Mouse (Mus musculus) retina, postnatal 1 day (tissue): ENCODE results near the gene 4930470P17Rik.

Experiments used
- DNase-seq: peaks from one replicate; pipeline ENCODE4 v3.0.0-alpha.2; 2012

The 4930470P17Rik gene

DNA sequence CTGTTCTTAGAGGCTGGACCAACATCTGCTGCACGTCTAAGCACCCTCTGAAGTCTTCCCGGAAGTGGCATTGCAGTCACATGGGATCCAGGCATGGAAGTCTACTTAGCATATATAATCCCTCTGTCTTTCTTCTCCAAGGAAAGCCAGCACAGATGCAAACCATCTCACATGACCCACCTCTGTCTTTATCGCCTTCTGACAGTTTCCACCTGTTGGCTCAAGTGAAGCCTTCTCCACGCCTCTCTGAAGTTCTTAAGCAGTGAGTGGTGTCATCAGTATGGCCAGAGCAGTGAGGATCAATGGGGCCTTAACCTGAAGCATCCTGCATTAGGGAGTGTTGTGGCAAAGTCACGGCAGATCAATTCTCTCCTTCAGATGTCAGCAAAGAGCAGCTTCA, 23.2 kb downstream of the 4930470P17Rik start:
- DNase-seq: no peak

DNA sequence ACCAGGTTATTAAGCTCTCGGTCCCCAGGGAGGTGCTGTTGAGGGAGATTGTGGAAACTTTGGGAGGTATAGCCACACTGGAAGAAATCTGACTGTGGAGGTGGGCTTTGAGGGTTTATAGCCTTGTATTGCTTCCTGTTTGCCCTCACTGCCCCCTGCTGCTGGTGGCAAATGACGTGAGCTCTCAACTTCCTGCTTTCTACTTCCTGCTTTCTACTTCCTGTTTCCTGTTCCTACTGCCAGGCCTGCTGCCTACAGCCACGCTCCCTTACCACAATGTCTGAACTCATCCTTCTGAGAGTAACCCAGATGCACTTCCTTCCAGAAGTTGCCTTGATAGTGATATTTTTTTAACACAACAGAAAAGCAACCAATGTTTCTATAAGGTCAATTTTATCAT, 24.3 kb downstream of the 4930470P17Rik start:
- DNase-seq: no peak

DNA sequence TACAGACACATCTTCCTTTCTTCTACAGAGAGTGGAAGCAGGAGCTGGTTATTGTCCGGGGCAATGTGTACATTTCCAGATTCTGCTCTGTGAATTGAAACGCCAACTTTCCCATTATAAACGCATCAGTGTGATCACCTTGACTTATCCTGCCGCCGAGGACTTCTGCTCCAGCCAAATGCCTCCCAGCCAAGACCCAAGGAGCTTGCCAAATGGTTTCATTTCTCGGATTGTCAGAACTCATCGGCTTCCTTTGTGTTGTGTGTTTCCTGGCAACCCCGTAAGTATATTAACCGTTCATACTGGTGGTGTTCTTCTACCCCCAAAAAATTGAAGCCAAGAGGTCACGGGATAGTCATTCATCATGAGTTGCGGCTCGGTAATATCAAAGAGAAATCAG, 25.7 kb downstream of the 4930470P17Rik start:
- DNase-seq: no peak

DNA sequence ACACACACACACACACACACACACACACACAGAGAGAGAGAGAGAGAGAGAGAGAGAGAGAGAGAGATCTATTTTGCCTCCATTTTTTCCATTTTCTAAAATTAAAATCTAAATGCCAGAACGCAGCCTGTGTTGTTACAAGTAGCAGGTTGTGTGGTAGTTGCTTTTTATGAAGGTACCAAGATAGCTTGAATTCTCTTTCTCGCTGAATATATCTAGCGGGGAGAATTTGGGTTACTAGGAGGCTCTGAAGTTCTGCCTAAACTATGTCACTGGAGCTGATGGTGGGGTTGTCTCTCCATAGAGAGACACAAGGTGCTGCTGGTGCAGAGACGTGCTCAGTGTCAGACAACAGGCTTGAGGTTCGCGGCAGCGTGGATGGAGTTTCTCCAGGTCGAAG, 36.8 kb downstream of the 4930470P17Rik start:
- no peak for DNase-seq

DNA sequence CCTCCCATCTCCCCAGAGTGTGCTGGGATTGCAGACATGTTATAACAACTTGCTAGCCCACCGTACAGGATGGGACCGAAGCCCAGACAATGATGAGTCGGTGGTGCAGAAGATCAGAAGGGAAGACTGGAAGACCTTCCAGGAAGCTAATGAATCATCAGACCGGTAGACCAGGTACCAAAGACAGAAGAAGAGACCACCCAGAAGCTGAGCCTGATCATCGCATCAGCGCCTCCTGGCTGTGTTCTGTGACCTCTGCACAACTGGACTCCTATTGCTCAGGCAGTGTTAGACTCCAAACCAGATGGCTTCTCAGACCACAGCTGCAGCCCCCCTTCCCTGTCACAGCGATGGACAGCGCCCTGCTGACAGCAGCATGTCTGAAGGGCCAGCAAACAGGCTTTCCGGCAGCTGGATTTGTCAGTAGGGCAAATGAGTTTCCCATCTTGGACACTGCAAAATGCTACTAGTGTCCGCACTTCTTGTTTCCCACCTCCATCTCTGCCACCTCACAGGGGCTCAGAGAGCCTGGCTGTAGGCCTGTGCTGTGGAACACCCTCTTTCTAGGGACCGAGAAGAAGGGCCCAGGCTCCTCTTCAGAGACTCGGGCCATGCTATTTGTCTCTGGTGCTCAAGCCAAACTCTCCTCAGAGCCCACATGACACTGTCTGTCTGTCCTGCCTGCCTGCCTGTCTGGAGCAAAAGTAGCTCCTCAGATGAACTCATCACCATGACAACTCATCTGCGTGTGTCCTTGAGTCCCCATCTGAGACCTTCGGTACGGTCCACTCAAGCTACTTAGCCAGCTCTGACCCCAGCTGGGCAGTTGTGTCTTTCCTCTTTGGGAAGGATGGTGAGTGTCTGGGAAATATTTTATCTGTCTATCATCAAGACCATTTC, 37.6 kb downstream of the 4930470P17Rik start:
- no peak for DNase-seq

DNA sequence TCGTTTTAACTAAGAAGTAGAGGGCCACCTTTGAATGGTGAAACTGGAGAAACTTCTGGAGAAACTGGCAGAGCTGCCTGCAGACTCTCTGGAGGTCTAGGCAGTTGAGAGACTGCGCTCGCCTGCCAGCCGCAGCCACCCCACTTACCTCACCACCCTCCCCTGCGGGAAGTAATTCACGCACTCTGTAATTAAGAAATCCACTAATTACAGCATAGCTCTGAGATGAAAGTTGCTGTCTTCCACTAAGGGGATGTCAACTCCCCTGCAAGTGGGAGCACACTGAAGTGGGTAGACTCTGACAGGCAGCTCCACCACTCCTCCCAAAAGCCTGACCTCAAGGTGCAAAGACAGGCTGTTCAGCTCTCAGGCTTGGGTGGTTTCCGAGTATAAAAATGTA, 49.7 kb downstream of the 4930470P17Rik start:
- DNase-seq: no peak

DNA sequence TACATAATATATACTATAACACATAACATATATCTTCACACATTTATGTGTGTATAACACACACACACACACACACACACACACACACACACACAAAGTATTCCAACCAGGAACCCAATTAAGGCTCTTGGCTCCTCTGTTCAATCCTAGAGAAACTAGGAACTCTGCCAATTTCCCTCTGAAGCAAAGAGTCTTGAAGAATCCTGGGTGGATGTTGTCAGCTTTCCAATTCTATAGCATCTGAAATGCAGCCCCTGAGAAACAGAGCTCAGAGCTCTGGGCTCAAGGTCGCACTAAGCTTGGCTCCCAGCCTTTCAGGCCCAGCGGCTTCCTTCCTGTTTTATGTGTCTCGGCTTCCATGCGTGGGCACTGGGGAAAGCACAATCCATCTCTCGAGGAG, 51.6 kb downstream of the 4930470P17Rik start:
- DNase-seq: peak; percentile 65

DNA sequence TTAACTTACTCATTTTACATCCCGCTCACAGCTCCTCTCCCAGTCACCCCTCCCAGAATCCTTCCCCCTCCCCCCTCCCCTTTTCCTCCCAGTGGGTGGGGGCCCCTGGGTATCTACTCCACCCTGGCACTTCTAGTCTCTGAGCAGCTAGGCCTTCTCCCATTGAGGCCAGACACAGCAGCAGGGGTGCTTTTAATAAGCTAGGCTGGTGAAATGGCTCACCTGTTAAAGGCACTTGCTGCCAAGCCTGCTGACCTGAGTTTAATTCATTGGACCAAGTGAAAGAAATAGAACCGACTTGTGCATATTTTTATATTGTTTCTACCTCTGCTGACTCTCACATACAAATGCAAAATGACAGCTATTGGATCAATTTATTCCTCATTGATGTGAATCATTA, 52.7 kb downstream of the 4930470P17Rik start:
- DNase-seq: no peak

DNA sequence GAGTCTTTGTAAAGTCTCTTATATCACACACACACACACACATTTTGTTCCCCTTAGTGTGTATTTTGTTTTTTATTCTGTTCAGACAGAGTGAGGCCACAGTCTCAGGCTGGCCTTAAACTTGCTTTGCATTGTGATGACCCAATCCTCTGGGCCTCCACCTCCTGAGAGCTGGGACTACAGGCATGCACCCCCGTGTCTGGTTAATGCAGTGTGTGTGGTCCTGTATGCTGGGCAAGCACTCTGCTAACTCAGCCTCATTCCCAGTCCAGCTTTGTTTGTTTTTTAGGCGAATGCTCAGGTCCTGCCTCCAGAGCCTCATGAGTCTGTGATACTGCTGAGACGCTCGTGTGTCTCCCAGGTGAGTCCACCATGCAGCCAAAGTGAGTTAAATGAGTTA, 53.8 kb downstream of the 4930470P17Rik start:
- DNase-seq: peak; percentile 66

DNA sequence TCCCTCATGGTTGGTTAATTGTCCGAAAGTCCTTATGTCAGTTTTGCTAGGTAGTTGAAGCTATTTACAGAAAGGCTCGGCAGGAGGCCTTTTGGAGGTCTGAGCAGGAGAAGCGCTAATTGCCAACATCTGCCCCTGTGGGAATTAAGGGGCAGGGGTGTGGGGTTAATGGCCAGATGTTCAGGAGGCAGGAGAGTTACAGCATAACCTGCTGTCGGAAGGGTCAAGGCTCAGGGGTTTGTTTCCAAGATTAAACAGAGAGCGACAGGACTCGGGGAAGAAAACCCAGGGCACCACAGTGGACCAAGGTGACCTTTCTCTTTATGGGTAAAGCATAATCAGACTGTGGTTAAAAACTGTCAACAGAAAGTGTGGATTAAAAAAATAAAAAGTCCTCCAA, 54.3 kb downstream of the 4930470P17Rik start:
- DNase-seq: peak; percentile 44

DNA sequence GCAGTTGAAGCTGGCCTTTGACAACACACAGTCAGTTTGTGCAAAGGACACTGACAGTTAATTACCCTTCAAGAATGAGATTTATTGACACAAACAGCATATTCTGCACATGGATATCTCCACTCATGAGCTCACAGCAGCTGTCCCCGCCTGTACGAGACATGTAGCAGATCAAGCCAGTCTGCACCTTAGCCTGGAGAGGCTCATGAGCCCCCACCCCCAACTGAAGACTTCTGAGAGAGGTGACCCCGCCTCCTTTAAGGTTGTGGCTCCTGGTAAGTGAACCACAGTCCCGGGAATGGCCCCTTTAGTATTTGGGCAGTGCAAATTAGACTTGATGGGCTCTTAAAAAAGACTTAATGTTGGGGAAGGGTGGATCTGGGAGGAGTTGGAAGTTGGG, 56.1 kb downstream of the 4930470P17Rik start:
- no peak for DNase-seq

DNA sequence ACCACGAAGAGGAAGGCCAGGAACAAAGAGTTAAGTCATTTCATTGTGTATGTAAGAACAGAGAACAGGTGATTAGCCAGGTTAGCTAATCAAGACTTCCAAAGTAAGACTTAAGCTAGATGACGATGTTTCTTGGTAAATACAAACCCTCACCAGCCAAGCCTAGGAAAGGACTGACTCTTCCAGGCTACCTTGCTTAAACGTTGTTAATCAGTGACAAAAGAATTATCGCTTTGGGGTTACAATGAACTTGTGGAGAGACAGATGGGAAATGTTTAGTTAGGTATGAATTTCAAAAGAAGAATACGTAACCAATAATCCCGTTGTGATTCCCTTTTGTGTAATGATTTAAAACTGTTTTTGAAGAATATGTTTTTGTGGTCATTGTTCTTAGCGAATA, 56.9 kb downstream of the 4930470P17Rik start:
- DNase-seq: no peak

DNA sequence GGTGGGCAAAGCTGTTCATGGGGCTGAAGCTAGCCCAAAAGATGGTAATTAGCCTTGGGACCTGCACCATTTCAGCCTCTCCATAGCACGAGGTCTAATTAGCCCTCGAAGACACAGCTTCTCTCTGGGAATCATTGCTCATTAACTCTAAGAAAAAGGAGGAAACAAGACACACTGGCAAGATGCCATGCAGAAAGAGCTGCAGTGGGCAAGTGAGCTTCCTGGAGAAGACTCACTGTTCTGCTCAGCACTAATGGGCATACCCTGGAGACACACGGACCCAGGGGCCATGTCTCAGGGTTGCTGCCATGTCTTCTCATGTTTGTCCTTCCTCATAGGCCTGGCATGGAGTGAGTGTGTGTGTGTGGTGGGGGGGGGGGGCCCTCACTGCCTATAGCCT, 57.7 kb downstream of the 4930470P17Rik start:
- no peak for DNase-seq

DNA sequence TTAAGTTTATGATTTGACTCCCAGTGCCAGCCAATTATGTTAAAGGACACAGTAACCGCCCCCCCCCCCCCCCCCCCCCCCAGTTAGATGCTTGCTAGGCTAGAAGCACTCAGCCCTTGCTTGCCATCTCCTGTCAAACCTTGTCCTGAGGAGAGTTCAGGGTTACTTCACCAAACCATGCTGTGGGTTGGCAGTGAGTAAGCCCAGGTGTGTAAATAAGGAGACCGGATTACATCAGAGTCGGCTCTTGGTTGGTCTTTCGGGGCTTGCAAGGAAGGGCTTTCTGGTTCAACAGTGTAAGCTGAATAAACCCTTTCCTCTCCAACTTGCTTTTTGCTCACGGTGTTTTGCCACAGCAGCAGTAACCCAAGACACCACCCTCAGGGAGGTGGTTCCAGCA, 58.2 kb downstream of the 4930470P17Rik start:
- DNase-seq: no peak

DNA sequence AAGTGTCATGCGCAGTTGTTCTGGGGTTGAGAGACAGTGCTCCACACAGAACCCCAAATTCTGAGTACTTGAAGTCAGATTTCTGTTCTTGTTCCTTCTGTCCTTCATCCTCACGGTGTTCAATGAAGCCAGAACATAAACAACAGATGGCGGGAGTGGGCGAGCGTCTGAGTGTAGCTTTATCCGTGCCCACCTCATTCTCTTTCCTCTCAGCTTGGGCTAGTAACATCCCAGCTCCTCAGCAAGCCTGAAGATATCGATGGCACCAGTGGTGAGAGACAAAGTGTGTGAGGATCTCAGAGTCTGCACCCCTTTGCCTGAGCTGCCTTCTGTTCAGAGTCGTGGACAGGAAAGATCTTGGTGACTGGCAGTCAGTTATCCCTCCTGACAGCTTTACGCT, 62.6 kb downstream of the 4930470P17Rik start:
- no peak for DNase-seq

DNA sequence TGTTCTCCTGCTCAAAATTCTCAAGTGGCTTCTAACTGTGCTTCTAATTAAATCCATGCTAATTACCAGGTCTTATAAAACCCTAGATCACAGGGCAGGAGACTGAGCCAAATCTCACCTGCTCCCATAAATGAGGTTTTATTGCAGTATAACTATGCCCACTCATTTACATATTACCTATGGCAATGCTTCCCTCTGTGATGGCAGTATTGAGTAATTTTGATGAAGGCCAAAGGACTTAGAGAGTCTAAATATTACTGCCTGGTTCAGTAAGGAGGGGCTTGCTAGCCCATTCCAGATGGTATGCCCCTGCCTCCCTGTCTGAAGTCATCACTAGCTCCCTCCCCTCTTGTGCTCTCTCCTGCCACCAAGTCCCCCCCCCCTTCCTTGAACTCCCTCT, 66.0 kb downstream of the 4930470P17Rik start:
- no peak for DNase-seq

DNA sequence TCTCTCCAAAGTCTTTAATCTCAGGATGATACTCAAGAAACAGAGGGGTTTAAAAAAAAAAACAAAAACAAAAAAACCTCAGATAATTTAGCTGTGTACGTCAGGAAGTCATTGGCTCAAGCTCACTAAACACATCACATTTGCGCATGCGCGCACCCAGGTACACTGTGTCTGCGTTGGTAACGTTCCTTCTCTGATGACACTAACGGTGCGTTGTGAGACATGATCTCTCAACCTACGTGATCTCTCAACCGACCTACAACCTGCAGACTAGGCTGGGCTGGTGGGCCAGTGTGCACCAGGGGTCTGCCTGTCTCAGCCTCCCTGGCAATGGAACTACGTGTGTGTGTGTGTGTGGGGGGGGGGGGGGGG, 67.0 kb downstream of the 4930470P17Rik start:
- DNase-seq: no peak

DNA sequence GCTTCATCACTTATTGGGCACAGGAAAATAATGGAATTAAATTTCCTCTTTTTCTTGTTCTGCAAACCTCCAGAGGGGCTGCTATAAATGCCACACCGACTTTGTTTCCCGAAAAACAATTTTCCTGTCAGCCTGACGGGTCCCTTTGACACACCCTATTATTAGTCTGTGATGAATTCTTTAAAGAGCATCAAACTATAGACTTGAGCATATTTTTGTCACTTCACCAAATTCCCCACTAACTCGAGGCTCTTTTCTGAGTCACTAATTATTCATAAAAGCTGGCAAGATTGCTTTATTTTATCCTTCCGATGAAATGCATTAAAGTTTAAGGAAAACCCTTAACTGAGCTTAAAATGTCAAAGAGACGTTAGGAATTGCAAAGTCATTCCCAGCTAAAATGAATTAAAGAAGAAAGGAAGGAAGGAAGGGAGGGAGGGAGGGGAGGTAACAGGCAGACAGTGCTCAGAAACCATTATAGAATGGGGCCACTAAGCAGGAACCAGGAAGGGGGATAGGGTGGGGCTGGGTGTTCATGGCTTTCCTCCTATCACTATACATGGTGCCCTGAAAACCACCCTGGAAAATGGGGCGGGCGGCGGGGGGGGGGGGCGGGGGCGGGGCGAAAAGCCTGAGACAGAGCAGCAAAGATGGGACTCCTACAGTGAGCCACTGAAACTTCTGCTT, 67.6 kb downstream of the 4930470P17Rik start:
- no peak for DNase-seq

DNA sequence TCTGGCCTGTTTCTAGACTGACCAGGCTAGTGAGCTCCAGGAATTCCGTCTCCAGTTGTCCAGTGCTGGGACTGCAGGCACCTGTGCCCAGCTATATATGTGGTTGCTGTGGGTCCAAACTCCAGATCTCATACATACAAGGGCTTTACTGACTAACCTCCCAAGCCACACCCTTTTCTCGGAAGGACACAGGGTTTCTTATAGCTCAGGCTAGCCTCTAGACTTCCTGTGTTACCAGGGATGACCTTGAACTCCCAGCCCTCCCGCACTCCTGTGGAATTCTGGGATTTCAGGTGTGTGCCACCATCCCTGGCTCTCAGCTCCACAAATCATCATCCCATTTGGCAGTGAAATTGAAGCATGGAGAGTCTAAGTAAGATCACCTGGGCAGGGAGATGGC, 71.6 kb downstream of the 4930470P17Rik start:
- no peak for DNase-seq

DNA sequence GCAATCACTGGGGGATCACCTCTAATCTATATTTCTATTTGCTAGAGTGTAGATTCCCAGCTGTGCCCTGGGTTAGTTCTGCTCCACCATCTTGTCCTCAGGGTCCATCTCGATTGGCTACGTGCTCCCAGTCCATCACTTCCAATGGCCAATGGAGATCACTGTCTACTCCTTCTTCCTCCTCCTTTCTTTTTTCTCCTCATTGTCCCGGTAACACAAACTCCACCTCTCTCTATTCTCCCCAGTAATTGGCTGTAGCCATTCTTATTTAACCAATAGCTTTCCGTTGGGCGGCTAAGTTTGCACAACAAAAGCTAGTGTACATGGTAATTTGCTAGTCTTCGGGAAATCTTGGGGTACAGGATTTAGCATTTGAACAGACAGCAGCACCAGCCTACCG, 72.1 kb downstream of the 4930470P17Rik start:
- no peak for DNase-seq
